Mouse (Mus musculus): ENCODE results near the gene Gm49325.

DNA sequence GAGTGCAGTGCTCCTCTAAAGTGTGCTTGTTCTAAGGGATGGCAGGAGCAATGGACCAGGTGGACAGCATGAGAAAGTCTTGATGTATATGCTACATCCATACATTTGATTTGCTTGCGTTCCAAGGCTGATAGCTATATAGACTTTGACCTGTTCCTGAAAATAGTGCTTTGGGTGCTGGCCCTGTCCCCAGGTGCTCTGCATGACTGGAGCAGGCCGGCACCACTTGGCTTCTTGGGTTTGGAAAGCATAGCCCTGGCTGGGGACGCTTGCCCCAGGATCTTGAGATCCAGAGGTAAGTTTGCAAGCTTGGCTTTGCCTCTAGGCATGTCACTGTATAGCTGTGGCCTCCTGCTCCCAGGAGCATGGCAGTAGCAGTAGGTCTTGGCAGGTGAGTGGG is 19.4 kb upstream of the Gm49325 start:
- TF ChIP-seq CTCF (IDR thresholded peaks at IDR 0.05; ENCODE audit: low read depth, low read length) = no peak
- TF ChIP-seq GATA1 (IDR thresholded peaks at IDR 0.05; ENCODE audit: borderline replicate concordance, low read length) = no peak
- no peak for TF ChIP-seq POLR2AphosphoS5 (IDR thresholded peaks at IDR 0.05; ENCODE audit: insufficient replicate concordance, low read depth, low read length)
- no peak for TF ChIP-seq TAL1 (conservative IDR thresholded peaks at IDR 0.05; ENCODE audit: low read depth, low read length)
- TF ChIP-seq GATA2 (IDR thresholded peaks at IDR 0.05; ENCODE audit: borderline replicate concordance, low read depth, low read length) = no peak

Data from G1E (cell line).